Mouse (Mus musculus): ENCODE results near the gene Olfm1.

DNA sequence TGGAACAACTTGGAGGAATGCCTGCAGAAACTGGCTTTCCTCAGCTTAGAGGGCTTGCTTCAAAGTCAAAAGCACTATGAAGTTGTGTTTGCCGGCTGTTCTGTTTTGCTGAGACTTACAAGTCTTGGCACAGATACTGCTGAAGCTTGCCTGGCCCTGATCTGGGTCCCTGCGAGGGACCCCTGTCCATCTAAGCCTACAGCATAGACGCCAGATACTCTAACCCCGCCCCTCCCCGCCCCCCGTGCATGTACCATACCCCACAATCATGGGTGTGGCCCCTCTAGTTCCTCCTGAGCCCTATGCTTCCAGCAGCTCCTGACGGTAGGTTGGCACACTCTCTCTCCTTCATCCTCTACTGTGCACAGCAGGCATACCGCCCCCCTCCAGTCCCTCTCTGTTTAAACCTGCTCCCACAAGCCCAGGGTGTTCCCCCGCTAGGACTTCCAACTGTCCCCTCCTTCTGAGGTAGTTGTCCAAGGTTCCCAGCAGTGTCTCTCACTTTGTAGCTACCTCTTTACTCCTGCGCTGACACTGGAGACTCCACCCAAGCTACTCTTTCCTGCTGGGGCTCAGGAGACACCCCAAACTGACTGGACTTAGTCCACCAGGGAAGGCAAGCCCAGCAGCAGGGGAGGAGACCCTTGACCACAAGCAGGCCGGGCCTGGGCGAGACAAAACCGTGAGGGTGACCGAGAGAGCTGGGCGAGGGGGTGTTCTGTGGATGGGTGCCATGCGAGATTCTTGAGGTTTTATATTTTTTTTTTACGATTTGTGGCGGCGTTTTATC is 12.1 kb downstream of the Olfm1 start:
- TF ChIP-seq FLI1 (IDR thresholded peaks at IDR 0.05; ENCODE audit: low read length) (no peak), GATA1 (IDR thresholded peaks at IDR 0.05; ENCODE audit: borderline replicate concordance, low read length) (no peak)

Data from megakaryocyte, embryonic 14.5 days (primary cell).